Mouse (Mus musculus): Measurements from ENCODE around the gene Cldn9.

The Cldn9 gene

GRCm38 (mm10) chr17:23645894-23646293 is 37.9 kb downstream of the Cldn9 start:
- DNase-seq (ENCODE audit: low read depth) = no peak

GRCm38 (mm10) chr17:23644613-23645495 is 39.0 kb downstream of the Cldn9 start, which contains the start of gene Mmp25:
Mmp25 (minus strand) TSS chr17:23645277.
- DNase-seq (ENCODE audit: low read depth) = no peak

Data from 416B (cell line).